Mouse (Mus musculus) heart, postnatal 0 days (tissue): ENCODE measurements at regions not wholly inside any gene's neighbourhood (a gene's known extent, or its start where the extent isn't known, plus 50 kb on each side); places are given as distances from the start of the nearest gene placed in this dataset.

Source experiments
- ATAC-seq: fragments of 200-750 bp; cut with Nextera tagmentation; 2 replicates; pipeline ENCODE4 v1.8.0; 2017; ENCODE audit warnings: low read depth, moderate number of reproducible peaks, moderate library complexity; ENCODE audit not compliant: insufficient read depth
- DNase-seq: peaks from one replicate; pipeline ENCODE4 v3.0.0-alpha.2; 2016; ENCODE audit warnings: low spot score
- H3K27ac ChIP-seq: fragments of 300-500 bp; sonication (generic); 2 replicates; pipeline ENCODE4 v1.5.1; 2014; ENCODE audit warnings: low read depth, mild to moderate bottlenecking
- H3K27me3 ChIP-seq: fragments of 300-500 bp; sonication (generic); 2 replicates; pipeline ENCODE4 v1.6.1; 2014; ENCODE audit warnings: low read length, mixed read lengths; ENCODE audit not compliant: control insufficient read depth, insufficient read depth
- H3K36me3 ChIP-seq: fragments of 300-500 bp; sonication (generic); replicated peaks from 2 replicates; pipeline ENCODE4 v1.6.1; 2014; ENCODE audit warnings: low read length, mixed read lengths; ENCODE audit not compliant: control insufficient read depth, insufficient read depth
- H3K4me1 ChIP-seq: fragments of 300-500 bp; sonication (generic); 2 replicates; pipeline ENCODE4 v1.6.1; 2014; ENCODE audit warnings: antibody characterized with exemption; ENCODE audit not compliant: control insufficient read depth, insufficient read depth
- H3K4me2 ChIP-seq: fragments of 300-500 bp; sonication (generic); 2 replicates; pipeline ENCODE4 v1.6.1; 2014; ENCODE audit warnings: low read depth, mild to moderate bottlenecking, low read length, moderate library complexity
- H3K4me3 ChIP-seq: fragments of 300-500 bp; sonication (generic); 2 replicates; pipeline ENCODE4 v1.5.1; 2014; ENCODE audit warnings: low read depth, low read length
- H3K9ac ChIP-seq: fragments of 300-500 bp; sonication (generic); replicated peaks from 2 replicates; pipeline ENCODE4 v1.6.1; 2014; ENCODE audit warnings: low read depth, low read length, mixed read lengths
- H3K9me3 ChIP-seq: fragments of 300-500 bp; sonication (generic); replicated peaks from 2 replicates; pipeline ENCODE4 v1.6.1; 2016; ENCODE audit warnings: low read length; ENCODE audit not compliant: control insufficient read depth
- CTCF ChIP-seq: IDR thresholded peaks from 2 replicates; pipeline ENCODE4 v1.5.1; 2016; ENCODE audit warnings: antibody characterized with exemption, control low read depth, low read depth
- EP300 ChIP-seq: IDR thresholded peaks from 2 replicates; pipeline ENCODE4 v1.6.1; 2016; ENCODE audit warnings: antibody characterized with exemption, low read depth
- WGBS: fragments of 180-500 bp; shearing (Covaris S2); extraction: QIAGEN DNeasy Blood & Tissue Kit; methylation state at CpG from one replicate; pipeline ENCODE4 v1.1.7; 2014; 5-methylcytosine and 5-hydroxymethylcytosine counted together

- DNase-seq (no peak), ATAC-seq (no peak)
- Histone ChIP-seq H3K27me3 (no peaks in the 10 kb centered on the region), H3K4me2 (no peak overlapping the region), H3K4me1 (no peaks in the 10 kb centered on the region), H3K9ac (no peak overlapping the region), H3K27ac (no peak overlapping the region), H3K4me3 (no peak overlapping the region), H3K9me3 (no peaks in the 10 kb centered on the region), H3K36me3 (no peaks in the 10 kb centered on the region)
- no peak for TF ChIP-seq EP300
- TF ChIP-seq CTCF = no peak
- 41% methylated on average over 6 of the region's 6 CpGs for WGBS
These were observed 147.9 kb downstream of the Mbl2 start for GRCm38 (mm10) chr19:30380515-30381206.

DNA sequence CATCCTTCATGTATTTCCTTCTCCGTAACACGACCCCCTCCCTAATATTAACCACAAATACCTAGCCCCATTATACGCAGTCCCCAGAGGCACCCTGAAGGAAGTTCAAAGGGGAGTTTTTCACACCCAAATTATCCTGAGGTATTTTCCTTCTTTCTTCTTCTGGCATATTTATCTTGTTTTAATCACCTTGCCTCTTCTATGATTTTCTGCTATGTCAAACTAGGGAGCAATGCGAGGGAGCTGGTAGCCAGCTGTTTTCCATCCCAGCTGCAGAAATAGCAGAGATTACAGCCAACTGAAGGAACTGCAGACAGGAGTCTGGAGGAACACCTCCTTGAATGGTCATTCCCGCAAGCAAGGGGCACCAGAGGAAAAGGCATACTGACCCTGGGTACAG lies 155.7 kb downstream of the Dkk1 start:
- no peak overlapping the region for H3K4me2 ChIP-seq
- ATAC-seq = no peak
- H3K4me3 ChIP-seq = no peak overlapping the region
- no peak for DNase-seq
- H3K27ac ChIP-seq = no peak overlapping the region
- H3K4me1 ChIP-seq = no peaks in the 10 kb centered on the region
- H3K9ac ChIP-seq = no peak overlapping the region
- H3K36me3 ChIP-seq = no peaks in the 10 kb centered on the region
- H3K27me3 ChIP-seq = no peaks in the 10 kb centered on the region
- WGBS = 37% methylated on average over 5 of the region's 5 CpGs
- no peaks in the 10 kb centered on the region for H3K9me3 ChIP-seq
- TF ChIP-seq EP300 = no peak
- TF ChIP-seq CTCF = no peak

- H3K27ac ChIP-seq = no peak overlapping the region
- no peaks in the 10 kb centered on the region for H3K4me1 ChIP-seq
- no peak overlapping the region for H3K4me3 ChIP-seq
- no peaks in the 10 kb centered on the region for H3K36me3 ChIP-seq
- no peaks in the 10 kb centered on the region for H3K9me3 ChIP-seq
- DNase-seq (no peak), ATAC-seq (no peak)
- no peak for TF ChIP-seq EP300
- TF ChIP-seq CTCF = no peak
- 79% methylated on average over 6 of the region's 6 CpGs for WGBS
- H3K27me3 ChIP-seq = no peaks in the 10 kb centered on the region
- no peak overlapping the region for H3K9ac ChIP-seq
- H3K4me2 ChIP-seq = no peak overlapping the region
These were observed 142.5 kb downstream of the Dkk1 start for GRCm38 (mm10) chr19:30406943-30407342.

DNA sequence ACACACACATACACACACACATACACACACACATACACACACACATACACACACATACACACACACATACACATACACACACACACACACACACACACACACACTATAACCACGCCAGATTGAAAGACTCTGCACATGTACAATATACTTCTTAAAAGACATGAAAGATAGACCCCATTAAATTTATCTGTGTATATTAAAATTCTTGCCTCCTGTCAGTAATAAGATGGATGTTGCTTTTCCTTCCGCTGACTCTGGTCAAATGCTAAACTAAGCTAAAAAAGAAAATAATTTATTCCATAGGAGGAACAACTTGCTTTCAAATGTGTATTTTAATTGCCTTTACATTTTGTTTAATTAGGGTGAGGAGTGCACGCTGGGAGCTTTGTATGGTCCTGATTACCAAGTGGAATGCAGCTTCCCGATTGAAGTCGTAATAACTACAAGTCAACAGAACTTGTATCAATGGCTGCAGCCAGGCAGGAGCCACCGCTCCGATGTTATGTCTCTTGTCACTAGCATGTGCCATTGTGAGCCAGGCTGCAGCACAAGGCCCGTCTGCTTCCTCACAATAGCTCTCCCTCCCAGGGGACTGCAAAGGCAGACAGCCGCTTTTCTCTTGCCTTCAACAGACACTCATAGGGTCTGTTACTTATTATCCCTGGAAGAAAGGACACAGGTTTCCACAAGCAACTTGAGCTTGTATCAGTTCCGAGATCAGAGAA lies 129.7 kb downstream of the Dkk1 start:
- no peak overlapping the region for H3K4me3 ChIP-seq
- TF ChIP-seq EP300 = no peak
- TF ChIP-seq CTCF = no peak
- H3K36me3 ChIP-seq = no peaks in the 10 kb centered on the region
- H3K9me3 ChIP-seq = no peaks in the 10 kb centered on the region
- 26% methylated on average over 10 of the region's 10 CpGs for WGBS
- DNase-seq (peak; percentile 13), ATAC-seq (no peak)
- no peak overlapping the region for H3K27ac ChIP-seq
- no peaks in the 10 kb centered on the region for H3K27me3 ChIP-seq
- no peaks in the 10 kb centered on the region for H3K4me1 ChIP-seq
- no peak overlapping the region for H3K4me2 ChIP-seq
- H3K9ac ChIP-seq = no peak overlapping the region

DNA sequence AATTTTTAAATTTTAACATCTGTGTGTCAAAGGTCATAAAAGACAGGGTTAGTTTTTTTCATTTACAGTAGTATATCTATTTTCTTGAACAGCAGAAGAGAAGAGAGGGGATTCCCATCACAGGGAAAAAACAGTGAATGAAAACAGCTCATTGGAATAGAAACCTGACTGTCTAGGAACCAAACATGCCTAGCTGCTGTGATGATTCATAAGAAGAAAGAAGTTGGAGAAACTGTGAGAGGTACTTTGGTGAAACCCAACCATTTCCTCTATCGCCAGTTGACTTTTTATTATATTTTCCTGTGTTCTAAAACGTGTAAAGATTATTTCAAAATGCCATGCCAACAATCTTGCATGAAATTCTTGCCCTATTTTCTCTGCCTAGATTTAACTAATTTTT lies 123.8 kb downstream of the Dkk1 start:
- Histone ChIP-seq H3K4me3 (no peak overlapping the region), H3K9ac (no peak overlapping the region), H3K9me3 (no peaks in the 10 kb centered on the region), H3K27me3 (no peaks in the 10 kb centered on the region), H3K36me3 (no peaks in the 10 kb centered on the region), H3K27ac (no peak overlapping the region), H3K4me1 (no peaks in the 10 kb centered on the region), H3K4me2 (no peak overlapping the region)
- no peak for ATAC-seq
- 62% methylated on average over 2 of the region's 2 CpGs for WGBS
- no peak for DNase-seq
- TF ChIP-seq EP300 (no peak), CTCF (no peak)

GRCm38 (mm10) chr19:30427484-30427883 lies 122.0 kb downstream of the Dkk1 start:
- no peak for TF ChIP-seq EP300
- TF ChIP-seq CTCF = peak; percentile 37
- no peak for ATAC-seq
- Histone ChIP-seq H3K9me3 (no peaks in the 10 kb centered on the region), H3K9ac (no peak overlapping the region), H3K4me3 (no peak overlapping the region), H3K4me2 (no peak overlapping the region), H3K36me3 (no peaks in the 10 kb centered on the region), H3K4me1 (no peaks in the 10 kb centered on the region), H3K27me3 (no peaks in the 10 kb centered on the region), H3K27ac (no peak overlapping the region)
- DNase-seq = no peak
- WGBS = 3% methylated on average over 2 of the region's 2 CpGs
